Mouse (Mus musculus) lung, adult 18-20 months (tissue): ENCODE results near the gene Bmi1.

Source experiments
- DNase-seq, 2 experiments: peaks; one replicate each; pipeline ENCODE4 v3.0.0; 2022; ENCODE audit warnings: mixed read lengths in 2 of 2

Bmi1 gene

GRCm38 (mm10) chr2:18688708-18689063, 11.9 kb downstream of the Bmi1 start:
- DNase-seq: peak; percentile 48 to 50

GRCm38 (mm10) chr2:18689064-18689921, 12.5 kb downstream of the Bmi1 start:
- DNase-seq: peak in 1 of 2 experiments; percentile 44

- peak in 1 of 2 experiments; percentile 16 for DNase-seq
Observed at GRCm38 (mm10) chr2:18690055-18690691, 13.4 kb downstream of the Bmi1 start.

- DNase-seq: no peak
Observed at GRCm38 (mm10) chr2:18690756-18691155, 13.9 kb downstream of the Bmi1 start.

- DNase-seq: no peak
Observed at GRCm38 (mm10) chr2:18692031-18692430, 15.2 kb downstream of the Bmi1 start.

- no peak for DNase-seq
Observed at GRCm38 (mm10) chr2:18692548-18692947, 15.7 kb downstream of the Bmi1 start.

GRCm38 (mm10) chr2:18693491-18693870, 16.7 kb downstream of the Bmi1 start:
- DNase-seq: no peak

GRCm38 (mm10) chr2:18693871-18694610, 17.2 kb downstream of the Bmi1 start, which contains the start of gene Spag6:
Gene Spag6 (plus strand): TSS chr2:18694032.
- peak; percentile 75 for DNase-seq

- DNase-seq: no peak
Observed at GRCm38 (mm10) chr2:18694611-18694950, 17.8 kb downstream of the Bmi1 start.

GRCm38 (mm10) chr2:18695163-18695562, 18.3 kb downstream of the Bmi1 start:
- DNase-seq: no peak

GRCm38 (mm10) chr2:18695629-18696150, 18.9 kb downstream of the Bmi1 start:
- no peak for DNase-seq

- no peak for DNase-seq
Observed at GRCm38 (mm10) chr2:18697591-18698244, 20.9 kb downstream of the Bmi1 start.

- peak in 1 of 2 experiments; percentile 8 for DNase-seq
Observed at GRCm38 (mm10) chr2:18698663-18699385, 22.0 kb downstream of the Bmi1 start.

GRCm38 (mm10) chr2:18699401-18699990, 22.7 kb downstream of the Bmi1 start:
- no peak for DNase-seq

- no peak for DNase-seq
Observed at GRCm38 (mm10) chr2:18710356-18710755, 33.5 kb downstream of the Bmi1 start.

- DNase-seq: no peak
Observed at GRCm38 (mm10) chr2:18713071-18713470, 36.3 kb downstream of the Bmi1 start.

GRCm38 (mm10) chr2:18714337-18714736, 37.5 kb downstream of the Bmi1 start:
- DNase-seq: no peak

GRCm38 (mm10) chr2:18718521-18718920, 41.7 kb downstream of the Bmi1 start:
- DNase-seq: no peak

GRCm38 (mm10) chr2:18722208-18722830, 45.5 kb downstream of the Bmi1 start:
- DNase-seq: no peak

- no peak for DNase-seq
Observed at GRCm38 (mm10) chr2:18724462-18724861, 47.6 kb downstream of the Bmi1 start.

GRCm38 (mm10) chr2:18725880-18726279, 49.1 kb downstream of the Bmi1 start:
- DNase-seq: no peak
